Mouse (Mus musculus) C2C12 (cell line): ENCODE measurements around the gene Tinagl1.

Experiments
- CEBPB ChIP-seq: IDR thresholded peaks from one replicate; pipeline ENCODE4 v1.6.1; 2011; ENCODE audit warnings: low read depth, mild to moderate bottlenecking, control low read depth, moderate library complexity
- CTCF ChIP-seq: IDR thresholded peaks from one replicate; pipeline ENCODE4 v1.5.1; 2011; ENCODE audit not compliant: control insufficient read depth, insufficient read depth, insufficient read length
- MAX ChIP-seq: IDR thresholded peaks from one replicate; pipeline ENCODE4 v1.6.1; 2011; ENCODE audit warnings: mild to moderate bottlenecking, control low read depth

DNA sequence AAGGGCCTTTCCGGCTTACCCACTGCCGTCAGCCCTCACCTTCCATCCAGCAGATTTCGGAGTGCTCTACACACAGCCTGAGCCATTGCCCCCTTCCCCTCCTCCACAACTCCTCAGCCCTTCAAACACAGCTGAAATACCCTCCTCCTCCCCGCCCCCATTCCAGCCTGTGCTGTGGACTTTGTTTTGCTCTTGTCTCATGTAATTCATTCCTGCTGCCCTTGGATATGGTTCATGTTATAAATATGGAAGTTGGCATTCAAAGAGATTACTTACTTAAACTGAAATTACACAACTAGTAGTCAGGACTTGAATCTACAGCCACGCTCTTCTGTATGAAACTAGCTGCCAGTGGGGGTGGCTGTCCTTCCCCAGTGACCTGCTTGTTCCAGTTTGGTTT is 51.9 kb downstream of the Tinagl1 start:
- TF ChIP-seq CEBPB, result no peak
- TF ChIP-seq CTCF, result no peak
- TF ChIP-seq MAX, result no peak
